Mouse (Mus musculus) liver, embryonic 15.5 days (tissue): Measurements from ENCODE around the gene Rangap1. TPM values are rescaled to one million over a fixed set of nuclear protein-coding genes. Genes with fewer than 3 reads are reported as not detected.
A peak's percentile ranks its signal among the peaks of the same experiment; 100 is the strongest.
"Not testable (repeated sequence)": the region's sequence is repeated elsewhere in the genome, so short reads cannot be mapped to it uniquely, and the experiment has no call there.

Experiments
- ATAC-seq: fragments of 200-750 bp; cut with Nextera tagmentation; 2 replicates; pipeline ENCODE4 v1.8.0; 2017; ENCODE audit warnings: moderate number of reproducible peaks, mild to moderate bottlenecking, moderate library complexity; ENCODE audit not compliant: insufficient read depth
- H3K27ac ChIP-seq: fragments of 300-500 bp; sonication (generic); replicated peaks from 2 replicates; pipeline ENCODE4 v1.5.1; 2015; ENCODE audit warnings: mild to moderate bottlenecking, inconsistent platforms
- H3K27me3 ChIP-seq: fragments of 300-500 bp; sonication (generic); 2 replicates; pipeline ENCODE4 v1.6.1; 2015; ENCODE audit warnings: mild to moderate bottlenecking, inconsistent platforms
- H3K36me3 ChIP-seq: fragments of 300-500 bp; sonication (generic); replicated peaks from 2 replicates; pipeline ENCODE4 v1.6.1; 2015; ENCODE audit warnings: moderate library complexity, mild to moderate bottlenecking, inconsistent platforms
- H3K4me1 ChIP-seq: fragments of 300-500 bp; sonication (generic); replicated peaks from 2 replicates; pipeline ENCODE4 v1.6.1; 2015; ENCODE audit warnings: inconsistent platforms
- H3K4me2 ChIP-seq: fragments of 300-500 bp; sonication (generic); 2 replicates; pipeline ENCODE4 v1.6.1; 2015; ENCODE audit warnings: moderate library complexity, mild to moderate bottlenecking, inconsistent platforms
- H3K4me3 ChIP-seq: fragments of 300-500 bp; sonication (generic); replicated peaks from 2 replicates; pipeline ENCODE4 v1.5.1; 2015; ENCODE audit warnings: mild to moderate bottlenecking, inconsistent platforms
- H3K9ac ChIP-seq: fragments of 300-500 bp; sonication (generic); 2 replicates; pipeline ENCODE4 v1.6.1; 2015; ENCODE audit warnings: moderate library complexity, mild to moderate bottlenecking, inconsistent platforms
- H3K9me3 ChIP-seq: fragments of 300-500 bp; sonication (generic); replicated peaks from 2 replicates; pipeline ENCODE4 v1.6.1; 2016; ENCODE audit warnings: inconsistent platforms
- WGBS: fragments of 180-500 bp; shearing (Covaris S2); methylation state at CpG from one replicate; pipeline ENCODE4 v1.1.7; 2015; ENCODE audit warnings: mixed read lengths; ENCODE audit not compliant: insufficient replicate concordance; 5-methylcytosine and 5-hydroxymethylcytosine counted together
- polyA plus RNA-seq: library from polyadenylated mRNA; unstranded; fragments of >200 nt; fragmentation: Nextera tagmentation; extraction: Ambion mirVana; gene quantifications from 2 replicates; pipeline ENCODE4 v1.2.1, GENCODE M21; 2015

Rangap1 gene
- polyA plus RNA-seq, 1 experiment from 2014 or later, result 71.7 TPM

GRCm38 (mm10) chr15:81742368-81742767, 3.0 kb downstream of the Rangap1 start:
- H3K9ac ChIP-seq, H3K27ac ChIP-seq, H3K9me3 ChIP-seq, H3K36me3 ChIP-seq, H3K4me3 ChIP-seq, ATAC-seq, H3K4me2 ChIP-seq: not testable (repeated sequence)
- WGBS, result 25% methylated on average over 2 of the region's 2 CpGs
- Histone ChIP-seq H3K27me3 (peaks cover 15% of the 10 kb centered on the region; the same call in 1 of the 2 replicates), H3K4me1 (peaks cover 24% of the 10 kb centered on the region)

DNA sequence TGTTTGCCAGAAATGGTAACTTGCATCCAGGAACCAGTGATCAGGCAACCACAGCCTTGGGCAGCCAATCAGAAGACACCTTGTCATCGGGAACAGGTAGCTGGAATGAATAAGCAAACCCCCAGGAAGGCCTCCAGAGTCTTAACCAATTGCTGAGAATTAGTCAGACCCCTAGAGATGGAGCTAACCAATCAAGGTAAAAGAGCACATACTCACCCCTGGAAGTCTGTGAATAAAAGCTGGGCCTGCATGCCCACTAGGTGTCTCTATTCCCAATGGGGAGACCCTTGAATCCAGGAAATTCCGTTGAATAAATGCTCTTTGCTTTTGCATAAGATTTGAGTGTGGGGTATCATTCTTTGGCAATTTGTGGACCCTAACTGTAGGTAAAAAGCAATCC, 5.4 kb downstream of the Rangap1 start:
- Histone ChIP-seq H3K4me3 (no peak overlapping the region), H3K36me3 (no peaks in the 10 kb centered on the region), H3K27me3 (peaks cover 17% of the 10 kb centered on the region; the same call in 1 of the 2 replicates), H3K9me3 (no peaks in the 10 kb centered on the region), H3K4me2 (no peak overlapping the region), H3K4me1 (peaks cover 7% of the 10 kb centered on the region), H3K27ac (no peak overlapping the region), H3K9ac (no peak overlapping the region)
- ATAC-seq, result no peak
- 16% methylated on average over 2 of the region's 2 CpGs for WGBS

DNA sequence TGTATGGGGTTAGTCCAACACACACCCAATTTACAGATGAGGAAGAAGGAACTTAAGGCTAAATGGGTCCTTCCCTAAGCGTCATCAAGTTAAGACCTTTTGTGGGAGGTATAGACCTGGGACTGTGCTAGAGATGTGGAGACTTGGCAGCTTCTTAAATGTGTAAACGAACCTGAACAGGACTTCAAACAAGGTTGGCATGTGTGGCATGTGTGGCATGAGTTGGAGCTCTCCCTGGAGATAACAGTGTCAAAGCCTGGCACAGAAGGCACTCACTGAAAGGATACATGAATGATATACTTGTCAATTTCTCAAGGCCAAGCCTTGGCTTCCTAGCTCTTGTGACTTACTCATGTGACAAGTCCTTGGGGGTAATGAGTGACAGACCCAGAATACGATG, 6.0 kb downstream of the Rangap1 start:
- no peak for ATAC-seq
- 63% methylated on average over 3 of the region's 3 CpGs for WGBS
- H3K27ac ChIP-seq, result no peak overlapping the region
- H3K27me3 ChIP-seq, result peaks cover 12% of the 10 kb centered on the region; the same call in 1 of the 2 replicates
- no peak overlapping the region for H3K4me3 ChIP-seq
- no peaks in the 10 kb centered on the region for H3K9me3 ChIP-seq
- H3K4me1 ChIP-seq, result peaks cover under 1% of the 10 kb centered on the region
- no peak overlapping the region for H3K9ac ChIP-seq
- no peaks in the 10 kb centered on the region for H3K36me3 ChIP-seq
- H3K4me2 ChIP-seq, result no peak overlapping the region

DNA sequence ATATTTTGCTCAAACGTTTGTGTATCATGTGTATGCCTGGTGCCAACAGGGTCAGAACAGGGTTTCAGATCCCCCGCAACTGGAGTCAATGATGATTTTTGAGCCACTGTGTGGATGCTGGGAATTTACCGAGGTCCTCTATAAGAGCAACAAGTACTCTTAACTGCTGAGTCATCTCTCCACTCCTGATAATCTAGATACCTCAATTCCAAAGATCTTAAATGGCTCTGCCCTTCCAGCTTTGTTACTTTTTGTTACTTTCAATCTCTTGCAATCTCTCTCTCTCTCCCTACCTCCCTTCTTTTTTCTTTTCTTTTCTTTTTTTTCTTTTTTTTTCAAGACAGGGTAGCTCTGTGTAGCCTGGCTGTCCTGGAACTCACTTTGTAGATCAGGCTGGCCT, 10.3 kb downstream of the Rangap1 start:
- Histone ChIP-seq H3K9me3 (no peaks in the 10 kb centered on the region), H3K4me2 (no peak overlapping the region), H3K4me3 (no peak overlapping the region), H3K27ac (no peak overlapping the region), H3K27me3 (peaks cover 23% of the 10 kb centered on the region; the same call in 1 of the 2 replicates), H3K36me3 (no peaks in the 10 kb centered on the region), H3K9ac (no peak overlapping the region), H3K4me1 (peaks cover 4% of the 10 kb centered on the region)
- ATAC-seq, result no peak
- WGBS, result 34% methylated on average over 3 of the region's 3 CpGs

DNA sequence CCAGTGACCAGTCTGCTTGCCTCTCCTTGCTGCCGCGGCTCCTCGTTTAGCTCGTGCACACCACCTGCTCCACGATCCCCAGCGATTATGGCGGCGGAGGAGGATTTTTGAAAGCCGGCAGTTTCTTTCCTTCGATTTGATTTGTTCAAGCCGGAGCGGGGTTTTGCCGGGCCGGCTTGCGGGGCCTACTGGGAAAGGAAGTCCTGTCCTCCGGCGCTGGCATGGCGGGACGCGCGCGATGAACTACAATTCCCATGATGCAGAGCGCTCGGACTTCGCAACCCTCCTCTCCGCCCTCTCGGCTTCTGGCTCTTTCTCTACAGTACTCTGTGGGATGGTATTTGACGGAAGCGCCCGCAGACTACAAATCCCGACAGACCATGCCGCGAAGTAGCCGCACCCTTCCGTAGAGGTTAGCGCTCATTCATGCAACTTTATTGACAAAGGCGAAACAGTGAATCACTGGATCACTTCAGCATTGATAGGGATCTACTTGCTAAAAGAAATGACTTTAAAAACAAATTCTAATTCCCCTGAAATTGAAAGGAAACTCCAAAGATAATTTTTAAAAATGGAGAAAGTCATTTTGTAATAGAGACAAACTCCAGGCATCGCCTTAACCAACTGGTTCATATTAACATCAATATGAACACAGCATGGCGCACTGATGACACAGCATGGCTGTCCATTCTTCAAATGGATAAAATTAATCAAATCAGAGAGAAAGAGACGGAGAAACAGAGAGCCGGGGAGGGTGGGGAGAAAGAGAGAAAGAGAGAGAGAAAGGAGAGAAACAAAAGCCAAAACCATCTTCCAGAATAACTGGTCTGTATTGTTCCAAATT, 15.3 kb downstream of the Rangap1 start:
- Histone ChIP-seq H3K27me3 (peaks cover 16% of the 10 kb centered on the region; the same call in 1 of the 2 replicates), H3K27ac (peak overlapping the region; percentile 94), H3K9me3 (no peaks in the 10 kb centered on the region), H3K4me1 (peaks cover 29% of the 10 kb centered on the region), H3K36me3 (peaks cover 30% of the 10 kb centered on the region), H3K9ac (peak overlapping the region; percentile 95), H3K4me3 (peak overlapping the region; percentile 99), H3K4me2 (peak overlapping the region; percentile 86)
- peak; percentile 97 for ATAC-seq
- 5% methylated on average over 41 of the region's 41 CpGs for WGBS

DNA sequence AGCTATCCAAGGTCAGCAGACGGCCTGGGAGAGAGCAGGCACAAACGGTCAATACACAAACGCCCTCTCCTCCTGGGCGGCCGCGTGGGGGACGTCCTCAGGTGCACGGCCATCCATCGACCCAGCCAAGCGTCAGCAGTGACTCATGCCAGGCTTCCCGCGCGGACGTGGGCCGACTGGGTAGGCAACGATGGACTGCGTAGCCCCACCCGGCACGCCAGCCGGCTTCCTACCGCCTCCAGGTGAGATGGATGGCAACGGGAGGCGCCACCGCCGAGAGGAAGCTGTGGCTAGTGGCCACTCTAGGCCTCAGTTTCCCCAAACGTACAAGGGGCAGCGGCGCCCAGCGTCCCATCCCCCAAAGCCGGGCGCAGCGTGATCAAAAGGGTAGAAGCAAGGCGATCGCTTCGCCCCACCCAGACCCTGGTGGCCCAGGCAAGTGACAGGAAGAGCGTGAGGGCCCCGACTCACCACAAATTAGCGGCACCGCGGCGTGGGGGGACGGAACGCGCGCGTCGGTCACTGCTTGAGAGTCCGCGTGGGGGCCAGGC, 16.0 kb downstream of the Rangap1 start:
- WGBS, result under 1% methylated on average over 49 of the region's 49 CpGs
- peak overlapping the region; percentile 95 for H3K9ac ChIP-seq
- ATAC-seq, result peak; percentile 62
- H3K4me1 ChIP-seq, result peaks cover 29% of the 10 kb centered on the region
- peak overlapping the region; percentile 86 for H3K4me2 ChIP-seq
- H3K9me3 ChIP-seq, result no peaks in the 10 kb centered on the region
- peak overlapping the region; percentile 94 for H3K27ac ChIP-seq
- peaks cover 37% of the 10 kb centered on the region for H3K36me3 ChIP-seq
- peaks cover 16% of the 10 kb centered on the region; the same call in 1 of the 2 replicates for H3K27me3 ChIP-seq
- peak overlapping the region; percentile 99 for H3K4me3 ChIP-seq

GRCm38 (mm10) chr15:81725965-81726364, 19.4 kb downstream of the Rangap1 start:
- H3K27ac ChIP-seq, result no peak overlapping the region
- no peaks in the 10 kb centered on the region for H3K9me3 ChIP-seq
- peaks cover 29% of the 10 kb centered on the region for H3K4me1 ChIP-seq
- WGBS, result 92% methylated on average over 8 of the region's 8 CpGs
- no peak overlapping the region for H3K9ac ChIP-seq
- no peaks in the 10 kb centered on the region for H3K27me3 ChIP-seq
- H3K4me2 ChIP-seq, result no peak overlapping the region
- H3K4me3 ChIP-seq, result no peak overlapping the region
- peaks cover 71% of the 10 kb centered on the region for H3K36me3 ChIP-seq
- no peak for ATAC-seq

DNA sequence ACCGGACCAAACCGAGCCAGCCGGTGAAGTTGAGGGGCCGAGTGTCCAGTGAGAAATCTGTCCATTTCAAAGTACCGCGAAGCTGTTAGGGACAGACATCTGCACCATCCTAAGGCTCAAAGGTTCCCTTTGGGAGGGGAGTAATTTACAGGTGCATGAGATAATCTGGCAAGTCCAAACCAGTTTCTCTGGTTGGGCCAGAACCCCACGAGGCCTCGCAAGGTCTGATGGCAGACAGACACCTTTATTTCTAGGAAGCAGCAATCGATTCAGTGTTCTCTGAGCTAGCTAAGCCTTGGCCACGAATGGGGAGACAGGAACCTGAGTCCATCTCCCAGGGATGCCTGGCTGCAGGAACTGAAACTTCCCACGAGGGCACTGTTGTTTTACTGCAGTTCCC, 21.7 kb downstream of the Rangap1 start:
- Histone ChIP-seq H3K4me1 (peaks cover 23% of the 10 kb centered on the region), H3K36me3 (peaks cover 94% of the 10 kb centered on the region), H3K4me3 (no peak overlapping the region), H3K9ac (no peak overlapping the region), H3K27ac (no peak overlapping the region), H3K27me3 (no peaks in the 10 kb centered on the region), H3K4me2 (no peak overlapping the region), H3K9me3 (no peaks in the 10 kb centered on the region)
- 92% methylated on average over 11 of the region's 11 CpGs for WGBS
- ATAC-seq, result no peak

GRCm38 (mm10) chr15:81722361-81722760, 23.0 kb downstream of the Rangap1 start:
- Histone ChIP-seq H3K4me1 (peaks cover 10% of the 10 kb centered on the region), H3K4me3 (no peak overlapping the region), H3K4me2 (no peak overlapping the region), H3K27me3 (no peaks in the 10 kb centered on the region), H3K9me3 (no peaks in the 10 kb centered on the region), H3K36me3 (peaks cover 97% of the 10 kb centered on the region), H3K9ac (no peak overlapping the region), H3K27ac (no peak overlapping the region)
- ATAC-seq, result no peak
- 92% methylated on average over 5 of the region's 5 CpGs for whole genome bisulfite sequencing

GRCm38 (mm10) chr15:81719139-81719531, 26.2 kb downstream of the Rangap1 start:
- H3K36me3 ChIP-seq, result peaks cover 95% of the 10 kb centered on the region
- H3K4me2 ChIP-seq, result no peak overlapping the region
- WGBS, result 93% methylated on average over 6 of the region's 6 CpGs
- no peaks in the 10 kb centered on the region for H3K9me3 ChIP-seq
- ATAC-seq, result no peak
- no peak overlapping the region for H3K4me3 ChIP-seq
- no peaks in the 10 kb centered on the region for H3K27me3 ChIP-seq
- H3K9ac ChIP-seq, result no peak overlapping the region
- H3K27ac ChIP-seq, result no peak overlapping the region
- H3K4me1 ChIP-seq, result no peaks in the 10 kb centered on the region

GRCm38 (mm10) chr15:81718336-81719138, 26.8 kb downstream of the Rangap1 start:
- no peak for ATAC-seq
- H3K4me3 ChIP-seq, result no peak overlapping the region
- peaks cover 95% of the 10 kb centered on the region for H3K36me3 ChIP-seq
- H3K27ac ChIP-seq, result no peak overlapping the region
- H3K4me1 ChIP-seq, result no peaks in the 10 kb centered on the region
- H3K27me3 ChIP-seq, result no peaks in the 10 kb centered on the region
- no peak overlapping the region for H3K4me2 ChIP-seq
- 91% methylated on average over 9 of the region's 9 CpGs for WGBS
- H3K9me3 ChIP-seq, result no peaks in the 10 kb centered on the region
- no peak overlapping the region for H3K9ac ChIP-seq
